Mouse (Mus musculus) ES-Bruce4 (cell line): ENCODE results near the gene Gm20765.
"Not testable (repeated sequence)": the region's sequence is repeated elsewhere in the genome, so short reads cannot be mapped to it uniquely, and the experiment has no call there.

Experiments used
- CTCF ChIP-seq: IDR thresholded peaks from one replicate; pipeline ENCODE4 v1.8.1; 2011; ENCODE audit warnings: low read depth, low read length
- EP300 ChIP-seq: IDR thresholded peaks from 2 replicates; pipeline ENCODE4 v1.6.1; 2011; ENCODE audit warnings: low read depth, low read length; ENCODE audit not compliant: insufficient read depth

DNA sequence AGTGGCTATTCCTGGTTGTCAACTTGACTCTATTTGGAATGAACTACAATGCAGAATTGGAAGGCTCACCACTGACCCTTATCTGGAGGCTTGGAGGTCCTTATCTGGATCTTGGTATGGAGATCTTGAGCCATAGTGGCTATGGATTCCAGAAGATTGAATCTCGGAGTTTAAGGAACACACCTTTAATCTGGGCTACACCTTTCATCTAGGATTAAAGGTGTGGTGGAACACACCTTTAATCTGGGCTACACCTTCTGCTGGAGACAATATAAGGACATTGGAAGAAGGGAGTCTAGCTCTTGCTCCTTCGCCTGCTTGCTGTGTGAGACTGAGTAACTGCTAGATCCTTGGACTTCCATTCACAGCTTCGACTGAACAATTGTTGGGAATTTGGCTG is 17.1 kb upstream of the Gm20765 start, which contains the start of gene Gm21304:
- not testable (repeated sequence) for TF ChIP-seq CTCF, EP300
